Mouse (Mus musculus) hindbrain, postnatal 0 days (tissue): ENCODE measurements around the gene Trim9. TPM values are rescaled to one million over a fixed set of nuclear protein-coding genes. Genes with fewer than 3 reads are reported as not detected.

Experiments
- ATAC-seq: fragments of 200-750 bp; cut with Nextera tagmentation; 2 replicates; pipeline ENCODE4 v1.8.0; 2017; ENCODE audit warnings: mild to moderate bottlenecking, moderate TSS enrichment, moderate library complexity
- DNase-seq: peaks from one replicate; pipeline ENCODE4 v3.0.0-alpha.2; 2015; ENCODE audit warnings: low spot score
- H3K27ac ChIP-seq: fragments of 300-500 bp; sonication (generic); 2 replicates; pipeline ENCODE4 v1.5.1; 2014; ENCODE audit warnings: mild to moderate bottlenecking
- H3K27me3 ChIP-seq: fragments of 300-500 bp; sonication (generic); 2 replicates; pipeline ENCODE4 v1.6.1; 2014; ENCODE audit warnings: low read length, mixed read lengths; ENCODE audit not compliant: insufficient read depth
- H3K36me3 ChIP-seq: fragments of 300-500 bp; sonication (generic); 2 replicates; pipeline ENCODE4 v1.6.1; 2014; ENCODE audit warnings: low read length, mixed read lengths; ENCODE audit not compliant: insufficient read depth
- H3K4me1 ChIP-seq: fragments of 300-500 bp; sonication (generic); 2 replicates; pipeline ENCODE4 v1.6.1; 2014; ENCODE audit warnings: antibody characterized with exemption, low read length, mixed read lengths; ENCODE audit not compliant: insufficient read depth
- H3K4me2 ChIP-seq: fragments of 300-500 bp; sonication (generic); 2 replicates; pipeline ENCODE4 v1.6.1; 2014; ENCODE audit warnings: low read depth, mild to moderate bottlenecking, low read length, moderate library complexity, mixed read lengths
- H3K4me3 ChIP-seq: fragments of 300-500 bp; sonication (generic); 2 replicates; pipeline ENCODE4 v1.5.1; 2014; ENCODE audit warnings: low read length
- H3K9ac ChIP-seq: fragments of 300-500 bp; sonication (generic); replicated peaks from 2 replicates; pipeline ENCODE4 v1.6.1; 2014; ENCODE audit warnings: mild to moderate bottlenecking, low read length, moderate library complexity, mixed read lengths
- H3K9me3 ChIP-seq: fragments of 300-500 bp; sonication (generic); 2 replicates; pipeline ENCODE4 v1.6.1; 2016; ENCODE audit warnings: low read length, mixed read lengths
- CTCF ChIP-seq: IDR thresholded peaks from 2 replicates; pipeline ENCODE4 v1.5.1; 2016; ENCODE audit warnings: antibody characterized with exemption, control low read depth, low read depth
- WGBS: fragments of 180-500 bp; shearing (Covaris S2); extraction: QIAGEN DNeasy Blood & Tissue Kit; methylation state at CpG from one replicate; pipeline ENCODE4 v1.1.7; 2014; 5-methylcytosine and 5-hydroxymethylcytosine counted together
- polyA plus RNA-seq: library from polyadenylated mRNA; unstranded; fragments of >200 nt; fragmentation: Nextera tagmentation; extraction: Ambion mirVana; gene quantifications from 2 replicates; pipeline ENCODE4 v1.2.1, GENCODE M21; 2015
- total RNA-seq: library from RNA; depleted of rRNA; stranded (reverse); fragments of >200 nt; gene quantifications from 2 replicates; pipeline ENCODE4 v1.2.3, GENCODE M21; 2014; rRNA removed

Trim9 gene
- total RNA-seq (214 and 239 TPM in 2 replicates), polyA plus RNA-seq (102 and 105 TPM in 2 replicates)

- under 1% methylated on average over 49 of the region's 50 CpGs for WGBS
- Histone ChIP-seq H3K36me3 (no peaks in the 10 kb centered on the region), H3K4me1 (peaks cover 4% of the 10 kb centered on the region; the same call in 1 of the 2 replicates), H3K27me3 (no peaks in the 10 kb centered on the region), H3K4me3 (peak within 1 kb of the TSS; percentile 68), H3K4me2 (peak within 1 kb of the TSS; percentile 76), H3K9me3 (no peaks in the 10 kb centered on the region), H3K9ac (peak within 1 kb of the TSS; percentile 88), H3K27ac (peak within 1 kb of the TSS; percentile 90)
- peak; percentile 98 for ATAC-seq
- peak; percentile 25 for TF ChIP-seq CTCF
- peak; percentile 98 for DNase-seq
Observed at GRCm38 (mm10) chr12:70347202-70347841, at the start of gene Trim9. Trim9 (minus strand) TSS chr12:70347614.

DNA sequence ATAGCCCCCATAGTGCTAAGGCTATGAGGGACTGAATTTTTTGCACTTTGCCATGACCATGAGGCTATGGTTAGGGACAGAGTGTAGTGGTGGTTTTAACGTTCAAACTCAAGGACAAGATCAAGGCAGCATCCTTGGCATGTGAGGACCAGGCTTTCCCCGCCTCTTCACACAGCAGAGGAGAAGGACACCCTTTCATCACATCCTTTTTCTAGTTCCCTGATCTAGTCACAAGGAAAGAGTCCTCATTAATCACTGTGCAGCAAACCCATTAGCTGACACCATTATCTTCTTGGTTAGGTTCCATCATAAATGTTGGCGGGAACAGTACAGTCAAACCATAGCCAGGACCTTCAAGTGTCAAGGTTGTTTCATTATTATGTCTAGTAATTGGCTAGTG lies 47.6 kb upstream of the Trim9 start:
- Histone ChIP-seq H3K27me3 (no peaks in the 10 kb centered on the region), H3K9me3 (no peaks in the 10 kb centered on the region), H3K4me3 (no peak overlapping the region), H3K4me2 (no peak overlapping the region), H3K4me1 (no peaks in the 10 kb centered on the region), H3K27ac (no peak overlapping the region), H3K9ac (no peak overlapping the region), H3K36me3 (no peaks in the 10 kb centered on the region)
- ATAC-seq (no peak), DNase-seq (no peak)
- TF ChIP-seq CTCF, result no peak
- WGBS, result 89% methylated on average over 3 of the region's 3 CpGs

- Histone ChIP-seq H3K27me3 (no peaks in the 10 kb centered on the region), H3K4me2 (no peak overlapping the region), H3K4me1 (no peaks in the 10 kb centered on the region), H3K4me3 (no peak overlapping the region), H3K9me3 (no peaks in the 10 kb centered on the region), H3K36me3 (no peaks in the 10 kb centered on the region), H3K27ac (no peak overlapping the region), H3K9ac (no peak overlapping the region)
- ATAC-seq (no peak), DNase-seq (no peak)
- WGBS, result 66% methylated on average over 3 of the region's 3 CpGs
- TF ChIP-seq CTCF, result no peak
Observed at GRCm38 (mm10) chr12:70391236-70391635, 43.8 kb upstream of the Trim9 start.

DNA sequence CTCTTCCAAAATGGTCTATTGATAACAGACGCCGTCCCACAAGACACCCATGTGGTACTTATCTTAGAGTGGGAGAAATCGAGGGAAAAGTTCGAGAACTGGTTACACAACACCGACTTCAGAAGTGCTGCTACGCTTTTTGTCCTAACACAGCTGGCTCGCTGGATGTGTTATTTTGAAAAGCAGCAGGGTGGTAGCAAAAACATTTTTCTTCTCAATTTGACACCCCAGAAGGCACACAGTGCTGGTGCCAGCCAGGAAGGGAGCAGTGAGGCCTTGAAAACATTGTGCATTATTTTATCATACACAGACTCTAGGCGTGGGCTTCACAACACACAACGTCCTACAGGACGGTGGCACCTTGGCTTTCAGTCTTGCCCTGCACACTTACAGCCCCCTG lies 27.6 kb upstream of the Trim9 start:
- no peaks in the 10 kb centered on the region for H3K9me3 ChIP-seq
- no peak overlapping the region for H3K4me3 ChIP-seq
- no peak for ATAC-seq
- no peak overlapping the region for H3K27ac ChIP-seq
- no peak overlapping the region for H3K4me2 ChIP-seq
- 77% methylated on average over 10 of the region's 10 CpGs for WGBS
- H3K9ac ChIP-seq, result no peak overlapping the region
- no peaks in the 10 kb centered on the region for H3K27me3 ChIP-seq
- no peak for TF ChIP-seq CTCF
- DNase-seq, result no peak
- no peaks in the 10 kb centered on the region for H3K4me1 ChIP-seq
- no peaks in the 10 kb centered on the region for H3K36me3 ChIP-seq

GRCm38 (mm10) chr12:70372874-70373273 lies 25.5 kb upstream of the Trim9 start:
- Histone ChIP-seq H3K27me3 (no peaks in the 10 kb centered on the region), H3K9ac (no peak overlapping the region), H3K27ac (no peak overlapping the region), H3K4me2 (no peak overlapping the region), H3K9me3 (no peaks in the 10 kb centered on the region), H3K4me1 (peaks cover 7% of the 10 kb centered on the region), H3K36me3 (no peaks in the 10 kb centered on the region), H3K4me3 (no peak overlapping the region)
- ATAC-seq, result no peak
- no peak for DNase-seq
- TF ChIP-seq CTCF, result no peak
- 87% methylated on average over 5 of the region's 5 CpGs for WGBS

- WGBS, result 77% methylated on average over 12 of the region's 12 CpGs
- Histone ChIP-seq H3K4me1 (peaks cover 7% of the 10 kb centered on the region), H3K27me3 (no peaks in the 10 kb centered on the region), H3K9ac (no peak overlapping the region), H3K36me3 (no peaks in the 10 kb centered on the region), H3K4me3 (no peak overlapping the region), H3K9me3 (no peaks in the 10 kb centered on the region), H3K4me2 (no peak overlapping the region), H3K27ac (no peak overlapping the region)
- DNase-seq, result no peak
- no peak for TF ChIP-seq CTCF
- no peak for ATAC-seq
Observed at GRCm38 (mm10) chr12:70369348-70369747, 21.9 kb upstream of the Trim9 start.

DNA sequence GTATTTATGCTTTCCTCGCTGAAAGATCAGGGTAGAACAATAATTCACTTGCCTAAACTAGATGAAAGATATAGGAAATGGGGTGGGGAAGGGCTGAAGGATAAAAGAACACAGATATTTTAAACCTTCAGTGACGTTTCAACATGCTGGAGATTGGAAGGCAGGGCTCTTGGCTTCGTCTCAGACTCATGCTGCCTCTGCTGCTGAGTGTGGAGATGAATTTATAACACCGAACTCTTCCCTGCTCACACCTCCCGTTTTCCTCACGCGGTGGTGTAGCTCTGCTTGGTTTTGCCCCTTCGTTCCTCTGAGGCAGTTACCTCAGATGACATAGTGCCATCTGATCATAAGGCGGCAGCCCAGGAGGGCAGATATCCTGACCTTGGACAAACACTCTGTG lies 21.4 kb upstream of the Trim9 start:
- ATAC-seq, result no peak
- H3K27ac ChIP-seq, result 0 out of 2 replicates have a peak overlapping the region, but pooled peaks have one; percentile 26
- H3K9me3 ChIP-seq, result no peaks in the 10 kb centered on the region
- H3K4me3 ChIP-seq, result no peak overlapping the region
- H3K4me2 ChIP-seq, result no peak overlapping the region
- H3K9ac ChIP-seq, result no peak overlapping the region
- H3K27me3 ChIP-seq, result no peaks in the 10 kb centered on the region
- H3K36me3 ChIP-seq, result no peaks in the 10 kb centered on the region
- no peak for DNase-seq
- peaks cover 7% of the 10 kb centered on the region for H3K4me1 ChIP-seq
- 52% methylated on average over 9 of the region's 9 CpGs for WGBS
- no peak for TF ChIP-seq CTCF
